In genomic region chr3:135307411-135308259, GRCm38 (mm10) we compare ENCODE assay signal across 8 mouse cellular contexts. TPM values are rescaled to one million over a fixed set of nuclear protein-coding genes. Genes with fewer than 3 reads are reported as not detected.
DNase-seq lines count a peak whose midpoint lies in the region; ATAC-seq and TF ChIP-seq lines count a peak whose summit lies in the region.

Gene Slc9b2 (plus strand): TSS chr3:135307700.

- peaks cover 4% of the 10 kb centered on the region; the same call in 1 of the 2 replicates for H3K27me3 ChIP-seq in heart, embryonic 12.5 days (replicated peaks)
- H3K27me3 ChIP-seq in forebrain, embryonic 13.5 days: no peaks in the 10 kb centered on the region
- no peaks in the 10 kb centered on the region for H3K27me3 ChIP-seq in kidney, postnatal 0 days (ENCODE audit: insufficient read depth, low read length)
- no peaks in the 10 kb centered on the region for H3K27me3 ChIP-seq in lung, postnatal 0 days (replicated peaks; ENCODE audit: insufficient read depth, low read length)

- H3K36me3 ChIP-seq in heart, embryonic 12.5 days: no peaks in the 10 kb centered on the region
- no peaks in the 10 kb centered on the region for H3K36me3 ChIP-seq in forebrain, embryonic 13.5 days (ENCODE audit: poor library complexity, severe bottlenecking)
- no peaks in the 10 kb centered on the region for H3K36me3 ChIP-seq in kidney, postnatal 0 days (ENCODE audit: insufficient read depth, low read length)
- H3K36me3 ChIP-seq in lung, postnatal 0 days (ENCODE audit: insufficient read depth, low read length): no peaks in the 10 kb centered on the region

- H3K9ac ChIP-seq in heart, embryonic 12.5 days: peak within 1 kb of the TSS; percentile 64
- peak within 1 kb of the TSS; percentile 30 for H3K9ac ChIP-seq in forebrain, embryonic 13.5 days
- peak within 1 kb of the TSS; percentile 42; the same call in 1 of the 2 replicates for H3K9ac ChIP-seq in kidney, postnatal 0 days (ENCODE audit: low read depth, low read length)
- no peak within 1 kb of the TSS for H3K9ac ChIP-seq in lung, postnatal 0 days (replicated peaks; ENCODE audit: low read depth)

- H3K4me2 ChIP-seq in heart, embryonic 12.5 days: peak within 1 kb of the TSS; percentile 87
- H3K4me2 ChIP-seq in forebrain, embryonic 13.5 days: peak within 1 kb of the TSS; percentile 61
- H3K4me2 ChIP-seq in kidney, postnatal 0 days (ENCODE audit: low read length): peak within 1 kb of the TSS; percentile 71
- H3K4me2 ChIP-seq in lung, postnatal 0 days (replicated peaks; ENCODE audit: low read depth, low read length): peak within 1 kb of the TSS; percentile 69

- H3K27ac ChIP-seq in heart, embryonic 12.5 days (ENCODE audit: poor library complexity, severe bottlenecking): no peak within 1 kb of the TSS
- H3K27ac ChIP-seq in forebrain, embryonic 13.5 days: no peak within 1 kb of the TSS
- no peak within 1 kb of the TSS for H3K27ac ChIP-seq in kidney, postnatal 0 days
- H3K27ac ChIP-seq in lung, postnatal 0 days (ENCODE audit: low read length): no peak within 1 kb of the TSS

- no peaks in the 10 kb centered on the region for H3K9me3 ChIP-seq in heart, embryonic 12.5 days (replicated peaks)
- no peaks in the 10 kb centered on the region for H3K9me3 ChIP-seq in forebrain, embryonic 13.5 days (replicated peaks)
- H3K9me3 ChIP-seq in kidney, postnatal 0 days (replicated peaks; ENCODE audit: low read length): no peaks in the 10 kb centered on the region
- no peaks in the 10 kb centered on the region for H3K9me3 ChIP-seq in lung, postnatal 0 days (ENCODE audit: low read length)

- intact Hi-C loops in heart, postnatal 25 days (cut with DNase I): no loop called here

- TF ChIP-seq EP300 in lung, postnatal 0 days (IDR thresholded peaks at IDR 0.05): no peak

- no peak for TF ChIP-seq CTCF in kidney, postnatal 0 days (IDR thresholded peaks at IDR 0.05; ENCODE audit: low read depth)
- no peak for TF ChIP-seq CTCF in lung, postnatal 0 days (IDR thresholded peaks at IDR 0.05)

- H3K4me1 ChIP-seq in heart, embryonic 12.5 days (replicated peaks): peaks cover 9% of the 10 kb centered on the region; the same call in 1 of the 2 replicates
- peaks cover 14% of the 10 kb centered on the region for H3K4me1 ChIP-seq in forebrain, embryonic 13.5 days
- H3K4me1 ChIP-seq in kidney, postnatal 0 days (replicated peaks; ENCODE audit: insufficient read depth, low read length): no peaks in the 10 kb centered on the region
- no peaks in the 10 kb centered on the region; the same call in 1 of the 2 replicates for H3K4me1 ChIP-seq in lung, postnatal 0 days (ENCODE audit: insufficient read depth, low read depth, low read length)

- no peak for DNase-seq in heart, postnatal 25 days (ENCODE audit: low spot score)
- DNase-seq in R1 (ENCODE audit: low read depth, low spot score): peak; percentile 80
- DNase-seq in kidney, postnatal 0 days (ENCODE audit: low spot score): peak; percentile 81
- DNase-seq in lung, postnatal 0 days (ENCODE audit: low spot score): peak; percentile 83
- peak; percentile 39 for DNase-seq in ovary, postnatal 36 days (ENCODE audit: low spot score)
- DNase-seq in layer of hippocampus, adult 11-12 months (ENCODE audit: low spot score): no peak

- WGBS in heart, embryonic 12.5 days: 10% methylated on average over 24 of the region's 28 CpGs
- WGBS in forebrain, embryonic 13.5 days: 9% methylated on average over 26 of the region's 28 CpGs
- WGBS in kidney, postnatal 0 days: 8% methylated on average over 28 of the region's 28 CpGs
- 8% methylated on average over 22 of the region's 28 CpGs for WGBS in lung, postnatal 0 days

- ATAC-seq in heart, embryonic 12.5 days (ENCODE audit: insufficient number of reproducible peaks, low FRiP score): peak; percentile 75; the same call in 1 of the 2 replicates
- peak; percentile 85 for ATAC-seq in forebrain, embryonic 13.5 days
- peak; percentile 96 for ATAC-seq in kidney, postnatal 0 days (replicated peaks; ENCODE audit: low FRiP score, low read depth)
- peak; percentile 97 for ATAC-seq in lung, postnatal 0 days

- H3K4me3 ChIP-seq in heart, embryonic 12.5 days: peak within 1 kb of the TSS; percentile 45
- peak within 1 kb of the TSS; percentile 36 for H3K4me3 ChIP-seq in forebrain, embryonic 13.5 days
- peak within 1 kb of the TSS; percentile 35 for H3K4me3 ChIP-seq in kidney, postnatal 0 days (replicated peaks; ENCODE audit: low read depth, low read length)
- peak within 1 kb of the TSS; percentile 28 for H3K4me3 ChIP-seq in lung, postnatal 0 days (ENCODE audit: low read depth, low read length)

RNA-seq across cellular contexts. Expression of gene Slc9b2, which starts in this region (rescaled TPM):
- polyA plus RNA-seq in heart, embryonic 12.5 days (2016; fragmentation: Nextera tagmentation; extraction: Ambion mirVana): 0.77 and 0.86 TPM in 2 replicates
- under 1 TPM; 0.22 to 0.29 TPM for total RNA-seq in heart, postnatal 25 days (2021)
- polyA plus RNA-seq in forebrain, embryonic 13.5 days (2015; fragmentation: Nextera tagmentation; extraction: Ambion mirVana): 0.83 and 1.2 TPM in 2 replicates
- 3.1 and 3.7 TPM in 2 replicates for polyA plus RNA-seq in kidney, postnatal 0 days (2015; fragmentation: Nextera tagmentation; extraction: Ambion mirVana)
- 0.26 and 0.57 TPM in 2 replicates for polyA plus RNA-seq in lung, postnatal 0 days (2015; fragmentation: Nextera tagmentation; extraction: Ambion mirVana)

Comparison
In these comparisons a context has a peak if more than half of its experiments do, and no peak if none do; other contexts are left out.
1. Peak in ATAC-seq, H3K4me3 ChIP-seq, H3K9ac ChIP-seq and H3K4me2 ChIP-seq in heart, embryonic 12.5 days; RNA of the gene not detected or under 1 TPM.
2. Peak in DNase-seq, ATAC-seq, H3K4me3 ChIP-seq and H3K4me2 ChIP-seq in lung, postnatal 0 days; RNA of the gene not detected or under 1 TPM.
3. DNase-seq: peak in R1 (single experiment), kidney, postnatal 0 days (single experiment) and ovary, postnatal 36 days (single experiment); none in heart, postnatal 25 days (single experiment) and layer of hippocampus, adult 11-12 months (single experiment).
4. Peak in every context shown above with its lines, with median percentiles within 50 percentile points of each other: ATAC-seq, H3K4me2 ChIP-seq and H3K4me3 ChIP-seq.